Mouse (Mus musculus) layer of hippocampus, postnatal 10 days (tissue): Measurements from ENCODE around the gene Olfr412. TPM values are rescaled to one million over a fixed set of nuclear protein-coding genes. Genes with fewer than 3 reads are reported as not detected.
A peak's percentile ranks its signal among the peaks of the same experiment; 100 is the strongest.

Source experiments
- DNase-seq, 2 experiments: peaks; one replicate each; pipeline ENCODE4 v3.0.0; 2021; ENCODE audit warnings: low spot score in 2 of 2
- long read RNA-seq: library from polyadenylated mRNA; stranded (forward); transcript quantifications from one replicate; pipeline ENCODE4 v2.0.0, GENCODE M21; 2023
- total RNA-seq, 2 experiments: library from RNA; stranded (reverse); gene quantifications; 2 replicates each; pipeline ENCODE4 v1.2.3; 2021

Gene Olfr412
- not detected for total RNA-seq
- long read RNA-seq: 0 reads

DNA sequence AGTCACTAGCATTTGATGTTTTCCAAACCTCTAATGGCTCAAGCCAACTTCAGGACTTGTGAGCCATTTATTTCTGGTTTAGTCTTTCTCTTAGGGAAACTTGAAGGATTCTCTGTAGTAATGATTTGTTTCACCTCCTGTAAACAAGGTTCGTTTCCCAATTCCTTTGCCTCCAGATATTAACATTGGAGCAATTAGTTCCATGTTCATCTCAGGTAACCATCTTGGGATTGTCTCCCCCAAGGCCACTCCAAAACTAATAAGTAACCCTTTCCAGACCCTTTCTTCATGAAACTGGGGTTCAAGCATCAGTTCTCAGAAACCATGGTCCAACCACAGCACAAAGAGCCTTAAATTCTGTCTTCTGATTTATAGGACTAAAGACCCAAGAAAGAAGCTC, at the start of gene Olfr412:
Gene Olfr412 (plus strand): TSS at position 301 of the 400 bp plus-strand sequence.
- no peak for DNase-seq

DNA sequence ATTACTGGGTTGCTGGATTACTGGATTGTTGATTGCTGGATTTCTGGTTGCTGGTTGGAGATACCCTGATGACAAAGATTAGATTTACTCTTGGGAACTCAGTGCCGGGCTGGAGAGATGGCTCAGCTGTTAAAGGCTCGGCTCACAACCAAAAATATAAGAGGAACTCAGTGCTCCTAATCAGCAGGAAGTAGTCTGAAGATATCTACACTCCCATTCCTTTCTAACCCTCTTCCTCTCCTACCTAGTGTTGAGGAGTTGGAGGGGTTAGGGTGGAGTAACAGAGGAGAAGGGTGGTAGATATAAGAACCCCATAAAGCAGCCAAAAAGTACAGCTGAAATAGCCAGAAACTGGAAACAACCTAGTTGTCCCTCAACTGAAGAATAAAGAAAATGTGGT, 35.8 kb upstream of the Olfr412 start:
- DNase-seq: no peak

GRCm38 (mm10) chr11:74328781-74329180, 33.1 kb upstream of the Olfr412 start:
- DNase-seq: no peak

DNA sequence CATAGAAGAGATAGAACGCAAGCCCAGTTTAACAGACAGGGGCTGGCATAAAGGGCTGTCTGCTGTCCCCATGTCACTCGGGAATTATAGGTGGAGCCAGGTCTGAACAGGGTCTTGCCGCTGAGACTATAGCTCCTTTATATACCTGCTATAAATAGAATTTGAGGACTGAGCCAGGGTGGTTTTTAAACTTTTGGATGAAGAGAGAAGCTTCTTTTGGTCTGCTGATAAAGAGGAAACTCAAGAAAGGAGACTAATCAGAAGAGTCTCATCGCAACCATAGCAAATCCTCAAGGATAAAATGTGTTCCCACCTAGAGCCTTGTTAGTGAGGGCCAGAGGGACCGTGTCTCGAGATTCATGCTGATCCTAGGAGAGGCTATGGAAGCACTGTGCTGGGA, 23.9 kb upstream of the Olfr412 start, which contains the start of gene Olfr410:
Gene Olfr410 (minus strand): TSS at position 101 of the 400 bp plus-strand sequence.
- no peak for DNase-seq

- DNase-seq: no peak
These were observed 9.3 kb upstream of the Olfr412 start, which contains the start of gene Olfr411 for GRCm38 (mm10) chr11:74352550-74352949. Gene Olfr411, minus strand, starts transcription at chr11:74352650.

DNA sequence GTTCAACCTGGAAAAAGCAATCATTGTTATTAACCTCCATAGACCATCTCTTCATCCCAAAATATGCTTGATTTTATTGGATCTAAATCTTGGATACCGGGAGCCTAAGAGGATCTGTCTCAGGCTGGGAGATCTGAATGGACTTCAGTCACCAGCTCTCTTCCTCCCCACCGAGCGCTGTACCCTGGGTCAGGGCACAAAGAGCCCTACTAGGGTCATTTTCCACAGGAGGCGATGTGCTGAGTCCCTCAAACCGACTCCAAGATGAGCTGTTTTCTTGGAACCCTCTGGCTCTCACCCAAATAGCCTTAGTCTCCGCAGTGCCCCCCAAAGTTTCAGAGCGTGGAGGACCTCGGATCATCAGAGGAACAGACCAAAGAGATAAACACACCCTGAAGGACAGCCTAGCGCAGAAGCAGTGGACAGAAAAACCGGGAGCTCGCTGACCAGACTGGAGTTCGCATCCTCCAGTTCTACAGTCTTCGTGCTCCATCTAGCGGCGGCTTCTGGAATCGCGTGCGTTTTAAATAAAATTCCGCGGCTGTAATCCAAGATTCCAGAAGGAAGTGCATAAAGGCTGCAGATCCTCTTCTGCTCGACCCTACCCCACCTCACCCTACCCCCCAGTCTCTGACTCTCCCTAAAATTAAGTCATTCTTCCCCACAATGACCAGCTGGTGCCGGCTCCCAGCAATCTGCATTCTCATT, 9.7 kb downstream of the Olfr412 start:
- peak; percentile 87 to 89 for DNase-seq

- DNase-seq: peak; percentile 70 to 83
These were observed 15.0 kb downstream of the Olfr412 start for GRCm38 (mm10) chr11:74376847-74377246.

- peak; percentile 2 to 10 for DNase-seq
These were observed 17.5 kb downstream of the Olfr412 start for GRCm38 (mm10) chr11:74379166-74379873.

DNA sequence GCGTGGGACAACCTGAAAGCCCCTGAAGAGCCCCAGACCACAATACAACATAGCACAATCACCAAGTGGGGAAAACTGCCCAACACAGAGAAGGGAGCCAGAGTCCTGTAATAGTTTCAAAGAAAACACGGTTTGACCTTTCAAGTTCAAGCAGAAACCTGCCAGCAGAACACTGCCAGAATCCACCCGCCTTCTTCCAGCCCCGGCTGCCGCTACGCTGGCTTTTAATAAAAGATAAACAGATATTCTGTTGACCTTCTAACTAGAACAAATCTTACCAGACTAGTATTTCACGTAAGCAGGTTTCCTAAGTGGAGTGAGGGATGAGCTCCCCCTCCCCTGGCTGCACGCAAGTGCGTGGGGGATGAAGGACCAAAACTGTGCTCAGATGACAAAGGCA, 23.8 kb downstream of the Olfr412 start:
- peak in 1 of 2 experiments; percentile 38 for DNase-seq

GRCm38 (mm10) chr11:74387203-74387602, 25.3 kb downstream of the Olfr412 start:
- no peak for DNase-seq

GRCm38 (mm10) chr11:74391899-74392298, 30.0 kb downstream of the Olfr412 start:
- DNase-seq: no peak

- DNase-seq: no peak
These were observed 31.0 kb downstream of the Olfr412 start for GRCm38 (mm10) chr11:74392903-74393302.

DNA sequence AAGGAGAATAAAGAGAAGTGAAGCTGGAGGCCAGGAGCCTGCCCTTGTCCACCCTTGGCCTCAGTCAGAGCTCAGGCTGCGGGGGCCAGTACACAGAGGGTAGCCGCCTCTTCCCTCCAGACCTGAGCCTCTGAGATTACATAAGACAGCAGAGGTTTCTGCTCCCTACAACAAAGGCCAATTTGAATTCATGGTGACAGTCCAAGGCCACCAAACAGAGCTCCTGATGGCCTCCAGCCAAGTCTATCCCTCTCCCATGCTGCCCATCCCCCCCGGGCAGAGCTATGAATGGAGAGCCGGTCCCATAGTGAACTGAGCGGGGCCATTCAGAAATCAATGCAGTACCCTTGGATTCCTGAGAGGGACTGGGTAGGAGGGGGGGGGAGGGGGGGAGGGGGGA, 31.6 kb downstream of the Olfr412 start:
- DNase-seq: peak in 1 of 2 experiments; percentile 51

GRCm38 (mm10) chr11:74395583-74395982, 33.7 kb downstream of the Olfr412 start:
- DNase-seq: no peak

DNA sequence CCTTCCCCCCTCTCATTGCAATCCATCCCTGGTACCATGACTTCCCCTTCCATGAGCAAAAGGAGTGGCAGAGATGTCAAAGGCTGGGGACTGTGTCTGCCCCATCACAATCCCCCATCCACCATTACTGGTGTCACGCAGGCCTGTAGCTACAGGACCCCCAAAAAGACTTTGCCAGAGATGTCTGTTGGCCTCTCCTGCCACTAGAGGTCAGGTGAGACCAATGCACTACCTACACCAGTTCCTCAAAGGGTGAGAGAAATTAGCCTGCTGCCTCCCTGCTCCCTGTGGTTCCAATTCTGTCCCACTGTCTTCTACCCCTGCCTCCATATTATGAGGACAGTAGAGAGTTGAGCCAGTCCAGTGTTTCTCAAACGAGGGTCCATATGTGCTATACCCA, 40.3 kb downstream of the Olfr412 start:
- DNase-seq: peak in 1 of 2 experiments; percentile 43

GRCm38 (mm10) chr11:74404216-74404615, 42.3 kb downstream of the Olfr412 start:
- no peak for DNase-seq

GRCm38 (mm10) chr11:74405201-74405600, 43.3 kb downstream of the Olfr412 start:
- DNase-seq: no peak

DNA sequence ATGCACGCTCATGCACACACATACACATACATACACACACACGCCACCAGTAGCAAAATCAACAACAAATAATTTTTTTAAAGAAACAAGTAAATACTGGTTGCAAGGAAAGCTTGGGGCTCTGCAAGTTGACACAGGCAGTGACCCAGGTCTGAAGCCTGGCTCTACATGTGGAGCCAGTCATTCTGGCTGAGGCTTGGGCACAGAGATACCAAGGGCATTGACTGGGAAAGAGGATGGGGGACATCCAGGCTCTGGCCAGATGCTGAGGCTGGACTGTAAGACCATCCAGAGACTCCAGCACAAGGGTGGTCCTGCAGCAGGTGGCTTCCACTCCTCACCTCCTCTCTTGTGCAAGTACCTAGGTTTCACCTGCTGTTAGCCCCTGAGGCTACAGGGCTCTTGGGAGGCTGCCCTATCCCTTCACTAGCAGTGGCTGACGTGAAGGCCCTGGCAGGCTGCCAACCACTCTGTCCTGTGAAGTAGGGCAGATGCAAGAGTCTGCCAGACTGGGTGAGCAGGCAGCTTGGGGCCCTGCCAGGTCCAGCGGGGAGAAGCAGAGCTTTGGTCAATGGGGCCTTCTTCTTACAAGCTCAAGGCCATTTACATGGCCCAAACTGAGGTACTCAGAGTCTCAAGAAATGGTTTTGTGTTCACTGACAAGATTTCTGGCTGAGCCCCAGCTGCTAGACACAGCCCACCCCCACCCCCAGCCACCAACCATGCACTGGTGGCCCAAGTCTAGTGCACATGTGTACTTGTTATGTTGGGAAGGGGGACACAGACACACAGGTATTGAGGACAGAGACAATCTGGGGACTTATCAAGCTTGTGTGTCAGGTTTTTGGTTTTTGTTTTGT, 46.9 kb downstream of the Olfr412 start:
- peak; percentile 92 to 93 for DNase-seq

- peak; percentile 28 to 36 for DNase-seq
These were observed 47.5 kb downstream of the Olfr412 start for GRCm38 (mm10) chr11:74409447-74409754.

GRCm38 (mm10) chr11:74409757-74410174, 47.9 kb downstream of the Olfr412 start:
- peak; percentile 64 to 68 for DNase-seq

DNA sequence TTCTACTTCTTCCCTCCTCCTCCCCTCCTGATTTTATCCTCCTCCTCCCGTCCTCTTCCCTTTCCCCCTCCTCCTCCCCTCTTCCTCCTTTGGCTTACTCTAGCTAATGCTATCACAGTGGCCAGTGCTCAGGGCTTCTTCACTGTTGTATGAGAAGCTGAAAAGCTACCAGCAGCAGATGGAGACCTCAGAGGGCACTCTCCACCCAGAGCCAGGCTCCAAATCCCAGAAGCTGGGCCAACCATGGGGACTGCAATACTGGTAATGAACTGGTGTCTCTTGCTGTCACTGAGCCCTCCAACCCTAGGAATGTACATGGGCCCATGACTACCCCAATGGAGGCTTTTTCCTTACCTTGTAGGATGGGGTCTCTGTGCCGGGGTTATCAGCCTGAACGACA, 50.1 kb downstream of the Olfr412 start:
- no peak for DNase-seq

DNA sequence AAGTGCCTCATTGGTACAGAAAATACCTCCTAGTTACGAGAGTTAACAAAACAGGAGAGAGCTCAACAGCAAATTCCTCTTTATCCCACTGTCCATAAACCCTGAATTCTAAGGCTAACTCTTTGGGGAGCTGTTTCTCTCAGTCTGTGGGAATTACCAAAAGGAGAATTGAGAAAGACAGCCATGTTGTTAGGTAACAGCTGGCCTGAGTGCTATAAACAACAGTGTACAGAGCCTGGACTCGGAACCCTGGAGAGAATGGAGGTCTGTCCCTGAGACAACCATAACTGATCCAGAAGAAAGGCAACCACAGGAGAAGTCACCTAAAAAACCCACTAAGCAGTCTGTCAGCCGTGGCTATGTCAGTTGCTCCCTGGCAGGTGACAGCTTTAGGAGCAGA, 50.6 kb downstream of the Olfr412 start:
- DNase-seq: no peak
